Mouse (Mus musculus): ENCODE results near the gene Ube2o. TPM values are rescaled to one million over a fixed set of nuclear protein-coding genes. Genes with fewer than 3 reads are reported as not detected.

The Ube2o gene
- total RNA-seq (2023): 10 to 100 TPM; 27.6 to 31.7 TPM

GRCm38 (mm10) chr11:116581376-116581814, at the start of gene Ube2o:
Ube2o (minus strand) TSS chr11:116581447.

GRCm38 (mm10) chr11:116626299-116627071, 45.2 kb upstream of the Ube2o start, which contains the start of gene Rhbdf2:
Rhbdf2 (minus strand) TSS chr11:116627019.

GRCm38 (mm10) chr11:116586310-116586709, 5.1 kb upstream of the Ube2o start, which contains the start of gene Aanat:
Aanat (plus strand) TSS chr11:116586432.

GRCm38 (mm10) chr11:116530187-116531147, 50.8 kb downstream of the Ube2o start, which contains the start of gene Sphk1:
Sphk1 (plus strand) TSS chr11:116530925.

GRCm38 (mm10) chr11:116493795-116494252, 87.4 kb downstream of the Ube2o start, which contains the start of gene Prpsap1:
Prpsap1 (minus strand) TSS chr11:116494202.

Other genes with a start within 250 kb of the Ube2o start
- 1 to 10 TPM; 2.0 to 2.1 TPM for gene Foxj1, start 246.0 kb downstream of the Ube2o start, total RNA-seq (2023)
- gene Rnf157, start 168.4 kb downstream of the Ube2o start, total RNA-seq (2023): 10 to 100 TPM; 37.0 to 58.0 TPM
- gene Ubald2, start 147.4 kb downstream of the Ube2o start, total RNA-seq (2023): 10 to 100 TPM; 65.7 to 72.0 TPM
- gene Qrich2, start 115.2 kb downstream of the Ube2o start, total RNA-seq (2023): under 1 TPM in 1 of 2 experiments, not detected in 1; 0.30 TPM
- gene Prpsap1, start 87.2 kb downstream of the Ube2o start, total RNA-seq (2023): 10 to 100 TPM; 93.6 to 97.6 TPM
- under 1 TPM; 0.12 TPM for gene Sphk1, start 50.5 kb downstream of the Ube2o start, total RNA-seq (2023)
- not detected for gene Aanat, start 5.0 kb upstream of the Ube2o start, total RNA-seq (2023)
- 100 to 1,000 TPM in 1 of 2 experiments, 10 to 100 TPM in 1; 96.6 to 100 TPM for gene Rhbdf2, start 45.6 kb upstream of the Ube2o start, total RNA-seq (2023)
- not detected for gene Prcd, start 72.1 kb upstream of the Ube2o start, total RNA-seq (2023)
- gene Cygb, start 72.9 kb upstream of the Ube2o start, total RNA-seq (2023): not detected
- not detected for gene St6galnac1, start 194.1 kb upstream of the Ube2o start, total RNA-seq (2023)
- gene Mxra7, start 246.6 kb upstream of the Ube2o start, total RNA-seq (2023): not detected

Data from B cell, adult 67 days (primary cell).